Mouse (Mus musculus): ENCODE measurements around the gene Kat6b. TPM values are rescaled to one million over a fixed set of nuclear protein-coding genes. Genes with fewer than 3 reads are reported as not detected.

The Kat6b gene
- polyA plus RNA-seq, 2 experiments from 2014 or later, result 8.2 to 9.6 TPM

- ATAC-seq, result no peak
Observed at GRCm38 (mm10) chr14:21523851-21524441, 42.7 kb downstream of the Kat6b start.

- peak; percentile 66 for ATAC-seq
Observed at GRCm38 (mm10) chr14:21525674-21526073, 44.4 kb downstream of the Kat6b start.

GRCm38 (mm10) chr14:21533566-21533965 is 52.3 kb downstream of the Kat6b start:
- no peak for ATAC-seq

DNA sequence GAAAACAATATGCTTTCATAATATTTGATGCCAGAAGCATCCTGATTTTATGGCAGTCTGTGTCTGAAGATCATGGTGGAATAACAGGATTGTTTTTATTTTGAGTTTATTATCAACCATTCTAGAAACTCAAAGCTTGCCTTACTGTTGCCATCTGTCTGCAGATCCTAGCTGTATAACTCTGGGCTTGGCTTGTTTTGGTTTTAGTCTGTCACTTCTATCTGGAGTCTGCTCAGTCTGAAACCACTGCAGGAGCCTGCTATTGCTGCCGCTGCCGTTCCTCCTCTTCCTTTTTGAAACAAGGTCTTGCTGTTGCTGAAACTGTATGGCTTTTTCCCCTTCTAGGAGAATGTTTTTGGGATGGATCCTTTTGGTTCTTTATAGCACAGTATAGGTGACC is 52.8 kb downstream of the Kat6b start:
- ATAC-seq, result no peak

DNA sequence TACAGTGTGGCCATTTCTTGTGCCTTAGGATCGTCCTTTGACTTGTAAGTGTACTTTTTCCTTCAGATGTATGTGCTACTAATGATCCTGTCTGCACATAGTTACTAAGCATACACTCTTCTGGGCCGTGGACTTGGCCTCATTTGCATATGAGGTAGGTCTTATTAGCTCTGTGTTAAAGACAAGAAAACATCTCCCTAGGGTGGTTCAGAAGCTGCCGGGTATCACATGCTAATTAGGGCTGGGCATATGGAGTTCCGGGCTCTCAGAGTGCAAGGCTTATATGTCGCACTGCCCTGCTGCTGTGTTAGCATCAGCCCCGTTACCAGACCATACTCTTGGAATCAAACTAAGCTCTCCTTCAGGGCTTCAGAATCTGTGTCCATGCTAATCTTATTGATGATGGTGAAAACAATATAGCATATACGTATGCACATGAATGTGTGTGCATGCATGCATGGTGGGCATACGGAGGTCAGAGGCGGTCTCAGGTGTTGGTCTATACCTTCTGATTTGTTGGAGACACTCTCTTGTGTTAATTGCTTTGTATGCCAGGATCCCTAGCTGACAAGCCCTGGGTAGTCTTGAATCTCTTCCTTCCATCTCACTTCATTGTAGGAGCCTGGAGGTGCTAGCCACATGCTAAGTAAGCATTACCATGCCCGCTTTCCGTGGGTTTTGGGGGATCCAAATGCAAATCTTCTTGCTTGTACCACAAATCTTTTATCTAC is 53.5 kb downstream of the Kat6b start:
- ATAC-seq, result no peak

DNA sequence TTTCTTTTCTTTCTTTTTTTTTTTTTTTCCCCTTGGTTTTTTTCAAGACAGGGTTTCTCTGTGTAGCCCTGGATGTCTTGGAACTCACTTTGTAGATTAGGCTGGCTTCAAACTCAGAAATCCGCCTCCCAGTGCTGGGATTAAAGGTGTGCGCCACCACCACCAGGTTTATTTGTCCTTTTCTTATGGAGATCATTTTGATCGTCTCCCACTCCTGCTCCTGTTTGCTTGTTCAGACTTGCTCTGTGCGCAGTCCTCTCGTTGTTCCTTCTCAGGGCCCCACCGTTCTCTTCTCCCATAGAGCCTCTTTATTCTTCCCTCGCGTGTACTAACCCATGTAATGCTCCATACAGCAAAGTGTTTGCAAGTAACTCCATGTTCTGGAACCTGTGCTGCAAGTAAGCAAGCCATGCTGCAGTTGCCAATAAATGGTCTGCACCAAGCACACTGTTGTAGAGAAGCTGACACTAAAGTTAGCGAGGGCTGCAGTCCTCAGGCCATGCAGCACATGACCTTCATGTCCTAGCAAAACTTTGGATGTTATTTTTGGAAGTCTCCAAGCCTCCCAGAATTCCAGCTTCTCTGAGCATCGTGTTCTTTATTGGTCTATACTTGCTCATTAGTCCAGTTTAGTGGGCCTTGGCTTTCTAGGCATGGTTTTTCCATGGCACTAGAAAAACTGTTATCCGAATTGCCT is 55.4 kb downstream of the Kat6b start:
- no peak for ATAC-seq

- no peak for ATAC-seq
Observed at GRCm38 (mm10) chr14:21537838-21538237, 56.6 kb downstream of the Kat6b start.

GRCm38 (mm10) chr14:21539731-21540130 is 58.5 kb downstream of the Kat6b start:
- ATAC-seq, result peak; percentile 58

DNA sequence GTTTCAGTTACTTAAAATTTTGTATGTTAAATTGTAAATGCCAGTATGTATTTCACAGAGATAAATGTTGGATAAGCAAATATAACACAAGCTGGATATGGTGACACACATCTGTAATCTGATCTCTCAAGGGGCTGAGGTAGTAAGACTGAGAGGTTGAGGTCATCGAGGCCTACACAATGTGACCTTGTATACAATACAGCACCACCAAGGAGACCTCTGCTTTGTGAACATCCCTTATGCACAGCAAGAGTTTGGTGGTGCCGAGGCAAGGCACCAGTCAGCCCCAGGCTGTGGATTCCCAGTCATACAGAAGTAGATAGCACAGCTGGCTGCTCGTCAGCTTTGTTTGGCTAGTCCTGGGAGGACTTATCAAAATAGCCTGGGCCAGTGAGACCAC is 59.1 kb downstream of the Kat6b start:
- no peak for ATAC-seq

DNA sequence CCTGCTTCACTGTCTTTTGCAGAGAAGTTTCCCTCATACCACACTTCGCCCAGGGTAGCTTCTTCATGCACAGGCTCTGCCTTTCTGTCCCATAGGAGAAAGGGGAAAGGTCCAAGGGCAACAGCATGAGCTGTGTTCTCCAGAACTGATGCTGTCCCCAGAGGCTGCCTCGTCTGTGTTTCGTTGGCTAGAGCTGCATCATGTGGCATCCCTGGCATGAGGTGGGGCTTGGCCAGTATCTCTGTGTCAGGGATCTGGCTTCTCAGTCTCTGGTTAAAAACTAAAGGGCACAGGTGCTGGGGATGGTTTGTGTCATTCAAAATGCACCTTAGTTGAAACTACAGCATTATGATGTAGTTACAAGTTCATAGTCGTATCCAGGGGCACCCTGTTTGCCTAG is 64.3 kb downstream of the Kat6b start:
- no peak for ATAC-seq

- ATAC-seq, result no peak
Observed at GRCm38 (mm10) chr14:21546351-21546750, 65.1 kb downstream of the Kat6b start.

DNA sequence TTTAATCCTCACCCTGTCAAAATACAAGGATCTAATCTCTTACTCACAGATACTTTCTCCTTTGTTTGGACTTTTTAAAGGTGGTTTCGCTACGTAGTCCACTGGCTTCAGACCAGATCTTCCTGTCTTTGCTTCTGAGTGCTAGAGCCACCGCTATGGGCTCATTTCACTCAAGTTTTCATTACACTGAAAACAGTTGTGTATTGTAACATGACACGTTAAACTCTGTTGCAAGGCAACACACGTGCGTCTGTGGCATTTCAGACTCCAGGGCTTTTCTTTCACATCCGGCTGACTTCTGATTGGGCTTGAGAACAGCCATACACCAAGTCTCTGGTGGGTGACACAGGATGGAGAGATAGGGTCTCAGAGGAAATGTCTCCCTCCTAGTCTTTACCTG is 66.1 kb downstream of the Kat6b start:
- ATAC-seq, result no peak

DNA sequence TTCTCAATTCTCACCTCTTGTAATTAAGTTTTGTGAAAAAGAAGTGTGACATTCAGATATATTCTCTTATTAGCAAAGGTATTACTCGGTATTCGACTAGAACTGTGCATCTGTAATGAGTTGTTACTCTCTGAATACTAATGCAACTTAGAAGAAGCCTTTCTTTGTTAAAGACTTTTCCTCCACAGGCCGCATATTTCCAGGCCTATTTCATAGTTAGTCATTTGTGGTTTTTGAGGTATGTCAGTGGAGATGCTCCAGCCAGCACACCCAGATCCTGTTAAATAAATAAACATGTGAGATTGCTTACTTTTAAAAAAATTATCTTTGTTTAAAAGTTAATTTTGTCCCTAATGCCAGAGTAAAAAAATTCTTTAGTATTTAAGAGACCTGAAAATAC is 66.7 kb downstream of the Kat6b start:
- ATAC-seq, result no peak

DNA sequence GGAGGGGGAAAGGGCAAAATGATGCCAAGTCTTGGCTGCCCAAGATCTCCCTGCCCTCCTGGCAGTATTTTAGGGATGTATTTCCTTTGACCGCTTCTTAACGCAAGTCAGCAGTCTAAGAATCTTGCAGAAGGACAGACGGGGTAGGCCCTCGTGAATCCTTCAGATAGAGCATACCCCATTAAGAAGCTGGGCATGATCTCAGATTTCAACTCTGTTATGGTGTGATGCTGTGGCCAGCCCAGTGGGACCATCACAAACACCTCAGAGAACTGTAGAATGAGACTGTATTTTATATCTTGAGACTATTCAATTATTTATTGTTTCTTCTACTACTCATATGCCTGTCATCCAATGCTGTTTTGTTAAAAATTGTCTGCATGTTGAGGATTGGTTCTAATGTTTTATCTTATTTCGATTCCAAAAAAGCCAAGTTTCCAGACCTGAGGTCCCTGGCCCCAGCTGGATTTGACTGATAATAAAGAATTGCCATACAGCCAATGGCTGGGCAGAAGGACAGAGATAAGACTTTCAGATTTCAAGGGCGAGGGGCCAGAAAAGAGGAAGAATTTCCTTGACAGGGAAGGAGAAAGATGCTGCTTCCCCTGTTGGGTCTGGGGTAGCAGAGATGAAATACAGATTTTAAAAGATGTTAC is 67.8 kb downstream of the Kat6b start:
- no peak for ATAC-seq

DNA sequence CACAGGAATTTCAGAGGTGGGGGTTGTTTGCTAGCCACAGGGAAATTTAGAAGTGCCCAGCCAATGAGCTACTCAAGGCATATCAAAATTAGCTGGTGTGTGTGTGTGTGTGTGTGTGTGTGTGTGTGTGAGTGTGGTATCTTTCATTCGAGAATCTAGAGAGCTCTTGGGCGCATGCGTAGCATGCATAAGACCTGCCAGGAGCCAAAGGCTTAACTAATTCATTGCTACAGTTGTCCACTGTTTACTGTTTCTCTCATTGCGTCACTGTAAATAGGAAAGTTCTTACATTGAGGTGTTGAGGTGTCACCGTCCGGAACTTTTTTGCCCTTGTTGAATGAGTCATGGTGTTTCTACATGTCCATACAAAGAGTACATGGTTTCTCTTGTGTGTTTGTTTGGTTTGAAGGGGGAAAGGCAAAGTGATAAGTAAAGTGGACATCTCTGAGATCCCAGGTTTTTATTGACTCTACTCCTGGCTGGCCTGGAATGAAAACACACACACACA is 68.4 kb downstream of the Kat6b start:
- ATAC-seq, result no peak

DNA sequence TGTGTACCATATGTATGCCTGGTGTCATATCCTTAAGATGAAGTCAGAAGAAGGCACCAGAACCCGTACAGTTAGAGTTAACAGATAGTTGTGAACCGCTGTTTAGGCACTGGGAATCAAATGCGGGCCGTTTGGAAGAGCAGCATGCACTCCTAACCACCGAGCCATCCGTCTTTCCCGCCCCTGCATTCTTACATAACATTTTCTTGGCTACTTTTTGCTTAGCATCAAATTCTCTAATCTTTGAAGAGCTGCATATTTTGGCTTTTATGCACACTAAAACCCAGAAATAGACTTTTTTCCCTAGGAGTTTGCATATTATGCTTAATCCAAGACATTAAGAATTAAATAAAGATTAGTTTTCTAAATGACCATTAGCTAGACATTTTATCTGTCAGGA is 69.3 kb downstream of the Kat6b start:
- ATAC-seq, result no peak

- no peak for ATAC-seq
Observed at GRCm38 (mm10) chr14:21551655-21552054, 70.4 kb downstream of the Kat6b start.

- no peak for ATAC-seq
Observed at GRCm38 (mm10) chr14:21552958-21553357, 71.7 kb downstream of the Kat6b start.

DNA sequence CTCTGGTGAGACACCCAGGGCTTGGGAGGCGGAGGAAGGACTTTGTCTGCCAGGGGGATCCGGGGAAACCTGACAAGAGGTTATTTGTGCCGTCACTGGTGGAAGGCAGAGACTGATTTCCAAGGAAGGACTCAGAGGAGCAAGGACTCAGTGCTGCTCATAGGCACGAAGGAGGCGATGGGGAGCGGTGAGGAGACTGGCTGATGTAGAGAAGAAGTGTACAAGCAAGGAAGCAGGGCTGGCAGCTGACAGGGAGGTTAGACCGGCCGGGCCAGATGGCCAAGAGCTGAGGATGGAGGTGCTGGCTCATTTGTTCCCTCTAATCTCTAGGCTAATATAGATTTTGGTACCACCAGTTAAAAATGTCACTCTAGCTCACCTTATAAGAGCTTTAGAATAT is 72.8 kb downstream of the Kat6b start:
- ATAC-seq, result no peak

DNA sequence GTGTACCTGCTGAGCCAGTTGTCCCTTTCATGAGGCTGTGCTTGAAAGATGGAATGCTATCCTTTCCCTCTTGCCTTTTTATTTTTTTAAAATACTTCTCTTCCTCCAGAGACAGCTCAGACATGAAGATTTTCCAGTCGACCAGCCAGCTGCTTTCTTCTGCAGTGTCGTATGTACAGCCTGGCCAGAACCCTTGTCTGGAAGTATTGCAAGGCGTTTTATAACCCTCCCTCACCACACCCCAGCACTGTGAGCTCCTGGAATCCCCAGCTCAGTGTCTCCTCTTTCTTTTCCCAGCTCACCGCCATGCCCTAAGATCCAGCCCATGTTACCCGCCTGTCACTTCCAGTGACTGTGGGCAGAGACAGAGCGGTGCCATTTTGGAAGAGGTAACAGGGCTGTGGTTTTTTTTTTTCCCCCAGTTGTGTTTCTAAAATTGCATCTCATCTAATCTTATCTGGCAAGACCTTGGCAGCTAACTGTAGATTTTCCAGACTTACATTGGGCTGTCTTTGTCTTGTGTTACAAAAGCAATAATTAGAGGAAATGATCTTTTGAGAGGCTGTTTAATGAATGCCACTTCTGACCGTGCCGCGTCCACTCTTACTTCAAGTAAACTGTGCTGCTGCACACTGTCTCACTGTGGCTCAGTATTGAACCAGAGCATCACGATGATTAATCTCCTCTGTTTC is 77.4 kb downstream of the Kat6b start:
- ATAC-seq, result no peak

DNA sequence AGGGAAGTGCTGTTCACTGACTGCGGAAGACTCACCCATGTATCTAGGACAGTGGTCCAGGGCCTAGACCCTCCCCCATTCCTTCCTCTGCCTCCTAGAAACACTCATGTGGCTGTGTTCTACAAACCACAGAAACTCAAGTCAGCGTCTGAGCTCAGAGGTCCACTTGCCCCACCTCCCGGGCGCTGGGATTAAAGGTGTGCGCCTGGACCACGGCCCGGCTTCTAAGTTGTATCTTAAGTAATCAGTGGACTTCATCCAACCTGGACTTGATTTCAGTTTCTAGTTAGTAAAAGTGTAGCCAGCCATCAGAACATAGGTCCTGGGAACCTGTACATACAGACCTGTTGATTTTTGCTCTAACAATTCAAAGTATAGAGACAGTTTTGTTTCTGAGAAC is 78.2 kb downstream of the Kat6b start:
- no peak for ATAC-seq

- ATAC-seq, result no peak
Observed at GRCm38 (mm10) chr14:21560481-21561209, 79.4 kb downstream of the Kat6b start.

All from activated CD4-positive, CD25-positive, alpha-beta regulatory T cell, adult 4 months (primary cell).